Mouse (Mus musculus) myocyte (in vitro differentiated cells): ENCODE results near the gene Ptprz1. TPM values are rescaled to one million over a fixed set of nuclear protein-coding genes. Genes with fewer than 3 reads are reported as not detected.
"Not testable (repeated sequence)": the region's sequence is repeated elsewhere in the genome, so short reads cannot be mapped to it uniquely, and the experiment has no call there.

Source experiments
- H3K27me3 ChIP-seq: one replicate; pipeline ENCODE4 v1.6.1; 2011; ENCODE audit not compliant: control insufficient read depth, insufficient read depth, insufficient read length
- H3K36me3 ChIP-seq: one replicate; pipeline ENCODE4 v1.6.1; 2011; ENCODE audit not compliant: control insufficient read depth, insufficient read depth
- H3K4me2 ChIP-seq: one replicate; pipeline ENCODE4 v1.6.1; 2011; ENCODE audit warnings: low read depth, control low read depth
- H3K4me3 ChIP-seq: one replicate; pipeline ENCODE4 v1.5.1; 2011; ENCODE audit warnings: mild to moderate bottlenecking, control low read depth, moderate library complexity
- H3K79me2 ChIP-seq: one replicate; pipeline ENCODE4 v1.6.1; 2011; ENCODE audit not compliant: control insufficient read depth, insufficient read depth
- H3ac ChIP-seq: one replicate; pipeline ENCODE4 v1.6.1; 2011; ENCODE audit not compliant: control insufficient read depth, insufficient read length
- CEBPB ChIP-seq: IDR thresholded peaks from 2 replicates; pipeline ENCODE4 v1.6.1; 2011; ENCODE audit warnings: mild to moderate bottlenecking, moderate library complexity; ENCODE audit not compliant: poor library complexity, insufficient read depth, severe bottlenecking
- E2F4 ChIP-seq: IDR thresholded peaks from one replicate; pipeline ENCODE4 v1.6.1; 2011; ENCODE audit warnings: mild to moderate bottlenecking, control low read depth, moderate library complexity; ENCODE audit not compliant: insufficient read depth
- MAX ChIP-seq: IDR thresholded peaks from one replicate; pipeline ENCODE4 v1.6.1; 2011; ENCODE audit warnings: low read depth, mild to moderate bottlenecking, control low read depth
- MYOD1 ChIP-seq, 3 experiments: IDR thresholded peaks; one replicate each; pipeline ENCODE4 v1.6.1; 2011; ENCODE audit warnings: control low read depth in 2 of 3, low read depth in 2 of 3, mild to moderate bottlenecking in 2 of 3, moderate library complexity in 1 of 3; ENCODE audit not compliant: insufficient read length in 2 of 3, control insufficient read depth in 1 of 3
- MYOG ChIP-seq, 3 experiments: IDR thresholded peaks; one replicate each; pipeline ENCODE4 v1.6.1; 2011; ENCODE audit warnings: control low read depth in 2 of 3, low read depth in 2 of 3, mild to moderate bottlenecking in 2 of 3; ENCODE audit not compliant: insufficient read length in 2 of 3, control insufficient read depth in 1 of 3, insufficient read depth in 1 of 3
- POLR2A ChIP-seq: IDR thresholded peaks from one replicate; pipeline ENCODE4 v1.6.1; 2011; ENCODE audit warnings: low read depth, mild to moderate bottlenecking, control low read depth, moderate library complexity; ENCODE audit not compliant: insufficient read length
- POLR2AphosphoS2 ChIP-seq: IDR thresholded peaks from one replicate; pipeline ENCODE4 v1.6.1; 2011; ENCODE audit warnings: low read depth, control low read depth; ENCODE audit not compliant: insufficient read length
- REST ChIP-seq: IDR thresholded peaks from one replicate; pipeline ENCODE4 v1.6.1; 2011; ENCODE audit warnings: mild to moderate bottlenecking, control low read depth, moderate library complexity; ENCODE audit not compliant: insufficient read depth, insufficient read length
- SRF ChIP-seq: IDR thresholded peaks from one replicate; pipeline ENCODE4 v1.6.1; 2011; ENCODE audit warnings: low read depth; ENCODE audit not compliant: control insufficient read depth, insufficient read length
- TCF12 ChIP-seq: IDR thresholded peaks from one replicate; pipeline ENCODE4 v1.6.1; 2011; ENCODE audit warnings: mild to moderate bottlenecking, control low read depth; ENCODE audit not compliant: poor library complexity, insufficient read depth, severe bottlenecking
- TCF3 ChIP-seq: IDR thresholded peaks from one replicate; pipeline ENCODE4 v1.6.1; 2011; ENCODE audit warnings: low read depth, control low read depth; ENCODE audit not compliant: insufficient read length
- USF1 ChIP-seq: IDR thresholded peaks from one replicate; pipeline ENCODE4 v1.6.1; 2011; ENCODE audit warnings: low read depth, mild to moderate bottlenecking, control low read depth, moderate library complexity
- polyA plus RNA-seq: library from polyadenylated mRNA; unstranded; fragments of >200 nt; fragmentation: generic; extraction: Trizol; gene quantifications from one replicate; pipeline ENCODE4 v1.2.1, GENCODE M21; 2012; ENCODE audit warnings: missing spikeins

The Ptprz1 gene
- polyA plus RNA-seq, 1 experiment: not detected

DNA sequence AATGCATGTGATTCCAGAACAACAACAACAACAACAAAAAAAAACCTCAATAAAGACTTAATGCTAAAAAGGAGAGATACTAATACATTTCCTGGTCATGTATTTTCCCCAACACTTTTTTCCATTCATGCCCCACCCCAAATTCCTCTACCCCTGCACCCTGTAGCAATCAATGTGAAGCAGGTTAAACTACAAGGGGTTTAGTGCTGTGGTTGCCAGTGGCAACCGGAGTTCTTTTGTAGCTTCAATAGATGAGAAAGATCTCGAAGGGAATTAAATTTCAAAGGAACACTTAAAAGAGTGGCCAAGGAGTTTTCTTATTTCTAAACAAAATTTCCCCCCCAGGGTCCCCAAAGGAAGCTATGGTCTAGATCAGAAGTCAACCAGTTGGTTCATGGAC is 200.8 kb downstream of the Ptprz1 start:
- H3K27me3 ChIP-seq: no peaks in the 10 kb centered on the region
- H3ac ChIP-seq: no peak overlapping the region
- no peak for TF ChIP-seq MYOG (IDR thresholded peaks at IDR 0.05; ENCODE audit: control insufficient read depth in 1 of 3, insufficient read depth in 1 of 3, insufficient read length in 2 of 3, low read depth in 2 of 3)
- TF ChIP-seq E2F4: no peak
- no peak for TF ChIP-seq USF1
- no peak for TF ChIP-seq CEBPB
- no peak for TF ChIP-seq TCF3
- TF ChIP-seq SRF: no peak
- TF ChIP-seq TCF12: no peak
- no peak for TF ChIP-seq POLR2AphosphoS2
- TF ChIP-seq MAX: no peak
- TF ChIP-seq MYOD1 (IDR thresholded peaks at IDR 0.05; ENCODE audit: control insufficient read depth in 1 of 3, insufficient read length in 2 of 3, low read depth in 2 of 3): no peak
- no peak for TF ChIP-seq POLR2A
- TF ChIP-seq REST: no peak
- H3K36me3 ChIP-seq: no peaks in the 10 kb centered on the region
- H3K4me3 ChIP-seq: no peak overlapping the region
- H3K79me2 ChIP-seq: no peaks in the 10 kb centered on the region
- no peak overlapping the region for H3K4me2 ChIP-seq

DNA sequence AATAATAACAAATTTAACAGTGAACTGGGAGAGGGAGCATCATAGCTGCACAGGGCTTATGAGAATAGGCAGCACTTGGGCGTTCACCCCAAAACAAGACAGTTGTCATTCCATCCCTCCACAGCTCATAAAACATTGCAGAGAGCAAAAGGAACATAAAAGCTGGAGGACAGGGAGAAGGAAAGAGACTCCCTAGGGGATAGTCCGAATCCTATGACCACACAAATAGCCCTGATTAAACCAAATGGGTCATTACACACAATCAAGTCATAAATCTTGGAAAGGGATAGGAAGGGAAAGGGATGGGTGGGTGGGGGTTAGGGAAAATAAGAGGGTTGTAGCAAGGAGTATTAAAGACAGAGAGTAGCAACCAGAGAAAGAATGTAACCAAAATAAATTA is 203.0 kb downstream of the Ptprz1 start:
- H3K27me3 ChIP-seq: no peaks in the 10 kb centered on the region
- no peak overlapping the region for H3K4me2 ChIP-seq
- no peak overlapping the region for H3ac ChIP-seq
- no peak for TF ChIP-seq MYOG (IDR thresholded peaks at IDR 0.05; ENCODE audit: control insufficient read depth in 1 of 3, insufficient read depth in 1 of 3, insufficient read length in 2 of 3, low read depth in 2 of 3)
- TF ChIP-seq REST: no peak
- no peak for TF ChIP-seq POLR2A
- TF ChIP-seq TCF3: no peak
- TF ChIP-seq MYOD1 (IDR thresholded peaks at IDR 0.05; ENCODE audit: control insufficient read depth in 1 of 3, insufficient read length in 2 of 3, low read depth in 2 of 3): no peak
- no peak for TF ChIP-seq E2F4
- TF ChIP-seq MAX: no peak
- TF ChIP-seq SRF: no peak
- no peak for TF ChIP-seq TCF12
- no peaks in the 10 kb centered on the region for H3K36me3 ChIP-seq
- no peak overlapping the region for H3K4me3 ChIP-seq
- no peaks in the 10 kb centered on the region for H3K79me2 ChIP-seq

DNA sequence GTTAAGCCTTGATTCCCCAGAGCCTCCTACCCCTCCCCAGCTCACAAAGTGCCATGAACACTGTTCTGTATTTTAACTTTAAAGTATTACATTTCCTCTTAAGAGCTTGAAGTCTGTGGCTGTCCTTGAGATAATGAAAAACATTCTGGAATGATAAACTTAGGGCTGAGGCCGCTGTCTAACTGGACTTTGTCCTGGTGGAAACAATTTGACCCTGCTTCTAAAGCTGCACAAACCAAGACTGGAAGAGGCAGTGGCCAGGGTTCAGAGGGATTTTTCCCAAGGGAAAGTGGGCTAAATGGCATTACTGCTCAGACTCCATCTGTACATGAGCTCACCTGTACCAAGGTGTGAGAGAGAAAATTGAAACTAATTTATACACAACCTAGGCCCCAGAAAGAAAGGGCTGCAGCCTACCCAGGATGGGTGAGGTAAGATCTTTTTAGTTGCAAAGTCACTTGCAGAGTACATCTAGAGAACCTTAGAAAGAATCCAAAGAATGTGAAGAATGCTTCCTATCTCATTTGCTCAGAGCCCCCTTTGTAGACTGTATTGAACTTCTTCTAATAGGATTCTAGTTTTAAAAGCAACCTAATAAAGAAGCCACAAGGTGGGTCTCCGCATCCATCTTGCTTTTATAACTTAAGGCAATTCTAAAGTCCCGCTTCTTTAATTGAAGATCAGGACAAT is 204.8 kb downstream of the Ptprz1 start:
- H3K4me2 ChIP-seq: no peak overlapping the region
- TF ChIP-seq REST (no peak), SRF (no peak), E2F4 (no peak), USF1 (no peak), CEBPB (no peak), TCF12 (no peak), MAX (no peak), MYOD1 (IDR thresholded peaks at IDR 0.05; ENCODE audit: control insufficient read depth in 1 of 3, insufficient read length in 2 of 3, low read depth in 2 of 3) (no peak), MYOG (IDR thresholded peaks at IDR 0.05; ENCODE audit: control insufficient read depth in 1 of 3, insufficient read depth in 1 of 3, insufficient read length in 2 of 3, low read depth in 2 of 3) (no peak), TCF3 (no peak), POLR2AphosphoS2 (no peak), POLR2A (no peak)
- H3K4me3 ChIP-seq: no peak overlapping the region

DNA sequence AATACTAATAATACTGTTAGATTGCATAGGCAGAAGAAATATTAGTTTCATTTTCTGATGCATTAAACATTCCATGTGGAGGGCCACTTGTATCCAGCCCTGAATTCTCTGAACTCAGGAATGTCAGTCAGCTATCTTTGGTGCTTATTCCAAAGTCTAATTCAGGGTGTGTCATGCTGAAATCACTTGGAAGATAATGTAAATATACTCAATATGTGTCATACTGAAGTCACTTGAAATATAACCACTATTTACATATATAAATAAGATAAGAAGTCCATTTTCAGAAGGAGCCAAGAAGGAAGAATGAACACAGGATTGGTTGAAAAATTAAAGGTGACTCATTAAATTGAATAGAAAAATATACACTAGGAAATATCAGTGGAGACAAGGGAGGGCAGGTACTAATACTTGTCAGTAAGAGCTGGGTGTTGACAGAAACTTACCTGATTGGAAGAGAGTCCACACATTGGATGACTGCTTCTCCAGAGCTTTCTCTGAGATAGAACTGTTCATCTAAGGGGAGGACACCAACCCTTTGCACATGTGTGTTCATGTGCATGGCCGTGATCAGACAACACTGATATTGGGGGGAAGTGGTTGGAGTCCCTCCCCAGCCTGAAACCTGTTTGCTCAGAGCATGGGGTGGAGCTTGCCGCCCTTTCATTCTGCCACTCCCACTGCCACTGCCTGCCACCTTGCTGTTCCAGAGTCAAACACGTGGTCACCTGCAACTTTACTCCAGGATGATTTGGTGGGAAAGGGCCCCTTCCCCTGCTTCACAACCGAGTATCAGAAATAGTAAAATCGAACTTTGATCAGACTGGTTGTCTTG is 209.5 kb downstream of the Ptprz1 start:
- H3ac ChIP-seq: no peak overlapping the region
- H3K36me3 ChIP-seq: no peaks in the 10 kb centered on the region
- H3K27me3 ChIP-seq: no peaks in the 10 kb centered on the region
- no peak for TF ChIP-seq E2F4
- TF ChIP-seq TCF3: no peak
- no peak for TF ChIP-seq MAX
- TF ChIP-seq TCF12: no peak
- no peak for TF ChIP-seq REST
- no peak for TF ChIP-seq MYOG (IDR thresholded peaks at IDR 0.05; ENCODE audit: control insufficient read depth in 1 of 3, insufficient read depth in 1 of 3, insufficient read length in 2 of 3, low read depth in 2 of 3)
- no peak for TF ChIP-seq MYOD1 (IDR thresholded peaks at IDR 0.05; ENCODE audit: control insufficient read depth in 1 of 3, insufficient read length in 2 of 3, low read depth in 2 of 3)
- TF ChIP-seq USF1: no peak
- TF ChIP-seq POLR2AphosphoS2: no peak
- TF ChIP-seq POLR2A: no peak
- TF ChIP-seq CEBPB: no peak
- no peak for TF ChIP-seq SRF
- H3K4me3 ChIP-seq: no peak overlapping the region
- H3K4me2 ChIP-seq: no peak overlapping the region
- no peaks in the 10 kb centered on the region for H3K79me2 ChIP-seq

More for the DNA sequence above, 204.8 kb downstream of the Ptprz1 start:
- Histone ChIP-seq H3K27me3 (no peaks in the 10 kb centered on the region), H3ac (no peak overlapping the region), H3K79me2 (no peaks in the 10 kb centered on the region), H3K36me3 (no peaks in the 10 kb centered on the region)

DNA sequence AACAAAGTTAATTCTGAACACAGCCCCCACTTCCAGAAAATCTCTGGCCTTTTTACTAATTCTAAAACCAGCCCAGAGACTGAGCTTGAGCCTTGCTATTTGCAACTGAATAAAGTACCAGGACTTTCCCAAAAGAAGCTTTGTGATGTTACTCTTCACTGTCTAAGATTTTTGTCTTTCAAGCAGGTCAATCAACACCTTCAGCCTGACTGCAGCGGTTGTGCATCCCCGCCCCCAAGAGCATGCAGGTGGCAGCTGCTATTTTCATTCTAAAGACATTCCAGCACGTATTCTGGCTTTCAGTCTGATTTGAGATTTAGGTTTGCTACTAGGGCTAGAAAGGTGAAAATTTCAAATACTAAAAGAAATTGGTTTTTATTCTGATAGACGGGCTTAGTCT is 214.0 kb downstream of the Ptprz1 start:
- not testable (repeated sequence) for H3ac ChIP-seq, H3K36me3 ChIP-seq, H3K79me2 ChIP-seq, H3K4me2 ChIP-seq, H3K27me3 ChIP-seq, H3K4me3 ChIP-seq

DNA sequence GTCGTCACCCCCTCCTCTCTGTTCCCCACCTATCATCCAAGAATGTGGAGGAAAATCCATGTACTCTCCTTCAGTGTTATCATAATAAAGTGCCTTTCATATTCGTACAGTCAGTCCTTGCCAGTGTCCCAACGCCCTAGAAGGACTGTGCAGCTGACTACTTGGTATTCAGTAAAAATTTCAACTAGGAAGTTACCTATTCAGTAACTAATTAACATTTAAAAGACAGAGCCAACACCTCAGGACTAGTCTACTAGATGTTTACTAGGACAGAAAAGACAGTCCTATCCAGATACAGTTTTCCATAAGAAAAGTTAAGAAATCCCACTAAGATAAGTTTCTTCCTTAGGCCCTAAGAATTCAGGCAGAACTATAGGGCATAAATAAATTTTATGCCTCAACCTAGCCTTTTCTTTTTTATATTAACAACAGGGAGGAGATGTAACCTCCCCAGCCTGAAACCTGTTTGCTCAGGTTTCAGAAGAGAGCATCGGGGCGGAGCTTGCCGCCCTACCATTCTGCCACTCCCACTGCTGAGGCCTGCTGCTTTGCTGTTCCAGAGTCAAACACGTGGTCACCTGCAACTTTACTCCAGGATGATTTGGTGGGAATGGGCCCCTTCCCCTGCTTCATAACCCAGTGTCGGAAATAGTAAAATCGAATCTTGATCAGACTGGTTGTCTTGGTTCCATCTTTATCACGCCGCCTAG is 215.2 kb downstream of the Ptprz1 start:
- not testable (repeated sequence) for H3K36me3 ChIP-seq, H3K79me2 ChIP-seq, H3K27me3 ChIP-seq, H3K4me2 ChIP-seq, H3ac ChIP-seq, H3K4me3 ChIP-seq
